Mouse (Mus musculus) myocyte (in vitro differentiated cells): ENCODE measurements around the gene Dppa5a. TPM values are rescaled to one million over a fixed set of nuclear protein-coding genes. Genes with fewer than 3 reads are reported as not detected.

ENCODE experiments used
- H3K27me3 ChIP-seq: one replicate; pipeline ENCODE4 v1.6.1; 2011; ENCODE audit not compliant: control insufficient read depth, insufficient read depth, insufficient read length
- H3K36me3 ChIP-seq: one replicate; pipeline ENCODE4 v1.6.1; 2011; ENCODE audit not compliant: control insufficient read depth, insufficient read depth
- H3K4me2 ChIP-seq: one replicate; pipeline ENCODE4 v1.6.1; 2011; ENCODE audit warnings: low read depth, control low read depth
- H3K4me3 ChIP-seq: one replicate; pipeline ENCODE4 v1.5.1; 2011; ENCODE audit warnings: mild to moderate bottlenecking, control low read depth, moderate library complexity
- H3K79me2 ChIP-seq: one replicate; pipeline ENCODE4 v1.6.1; 2011; ENCODE audit not compliant: control insufficient read depth, insufficient read depth
- H3ac ChIP-seq: one replicate; pipeline ENCODE4 v1.6.1; 2011; ENCODE audit not compliant: control insufficient read depth, insufficient read length
- CEBPB ChIP-seq: IDR thresholded peaks from 2 replicates; pipeline ENCODE4 v1.6.1; 2011; ENCODE audit warnings: mild to moderate bottlenecking, moderate library complexity; ENCODE audit not compliant: poor library complexity, insufficient read depth, severe bottlenecking
- E2F4 ChIP-seq: IDR thresholded peaks from one replicate; pipeline ENCODE4 v1.6.1; 2011; ENCODE audit warnings: mild to moderate bottlenecking, control low read depth, moderate library complexity; ENCODE audit not compliant: insufficient read depth
- MAX ChIP-seq: IDR thresholded peaks from one replicate; pipeline ENCODE4 v1.6.1; 2011; ENCODE audit warnings: low read depth, mild to moderate bottlenecking, control low read depth
- MYOD1 ChIP-seq, 3 experiments: IDR thresholded peaks; one replicate each; pipeline ENCODE4 v1.6.1; 2011; ENCODE audit warnings: control low read depth in 2 of 3, low read depth in 2 of 3, mild to moderate bottlenecking in 2 of 3, moderate library complexity in 1 of 3; ENCODE audit not compliant: insufficient read length in 2 of 3, control insufficient read depth in 1 of 3
- MYOG ChIP-seq, 3 experiments: IDR thresholded peaks; one replicate each; pipeline ENCODE4 v1.6.1; 2011; ENCODE audit warnings: control low read depth in 2 of 3, low read depth in 2 of 3, mild to moderate bottlenecking in 2 of 3; ENCODE audit not compliant: insufficient read length in 2 of 3, control insufficient read depth in 1 of 3, insufficient read depth in 1 of 3
- POLR2A ChIP-seq: IDR thresholded peaks from one replicate; pipeline ENCODE4 v1.6.1; 2011; ENCODE audit warnings: low read depth, mild to moderate bottlenecking, control low read depth, moderate library complexity; ENCODE audit not compliant: insufficient read length
- POLR2AphosphoS2 ChIP-seq: IDR thresholded peaks from one replicate; pipeline ENCODE4 v1.6.1; 2011; ENCODE audit warnings: low read depth, control low read depth; ENCODE audit not compliant: insufficient read length
- REST ChIP-seq: IDR thresholded peaks from one replicate; pipeline ENCODE4 v1.6.1; 2011; ENCODE audit warnings: mild to moderate bottlenecking, control low read depth, moderate library complexity; ENCODE audit not compliant: insufficient read depth, insufficient read length
- SRF ChIP-seq: IDR thresholded peaks from one replicate; pipeline ENCODE4 v1.6.1; 2011; ENCODE audit warnings: low read depth; ENCODE audit not compliant: control insufficient read depth, insufficient read length
- TCF12 ChIP-seq: IDR thresholded peaks from one replicate; pipeline ENCODE4 v1.6.1; 2011; ENCODE audit warnings: mild to moderate bottlenecking, control low read depth; ENCODE audit not compliant: poor library complexity, insufficient read depth, severe bottlenecking
- TCF3 ChIP-seq: IDR thresholded peaks from one replicate; pipeline ENCODE4 v1.6.1; 2011; ENCODE audit warnings: low read depth, control low read depth; ENCODE audit not compliant: insufficient read length
- USF1 ChIP-seq: IDR thresholded peaks from one replicate; pipeline ENCODE4 v1.6.1; 2011; ENCODE audit warnings: low read depth, mild to moderate bottlenecking, control low read depth, moderate library complexity
- polyA plus RNA-seq: library from polyadenylated mRNA; unstranded; fragments of >200 nt; fragmentation: generic; extraction: Trizol; gene quantifications from one replicate; pipeline ENCODE4 v1.2.1, GENCODE M21; 2012; ENCODE audit warnings: missing spikeins

Dppa5a gene
- polyA plus RNA-seq, 1 experiment, result not detected

GRCm38 (mm10) chr9:78360484-78360872, 7.5 kb downstream of the Dppa5a start:
- no peak overlapping the region for H3K4me2 ChIP-seq
- H3K36me3 ChIP-seq, result no peaks in the 10 kb centered on the region
- H3ac ChIP-seq, result no peak overlapping the region
- TF ChIP-seq SRF, result no peak
- TF ChIP-seq CEBPB, result no peak
- no peak for TF ChIP-seq TCF12
- TF ChIP-seq MYOG (IDR thresholded peaks at IDR 0.05; ENCODE audit: control insufficient read depth in 1 of 3, insufficient read depth in 1 of 3, insufficient read length in 2 of 3, low read depth in 2 of 3), result no peak
- no peak for TF ChIP-seq MYOD1 (IDR thresholded peaks at IDR 0.05; ENCODE audit: control insufficient read depth in 1 of 3, insufficient read length in 2 of 3, low read depth in 2 of 3)
- no peak for TF ChIP-seq USF1
- TF ChIP-seq MAX, result no peak
- no peak for TF ChIP-seq POLR2A
- no peak for TF ChIP-seq POLR2AphosphoS2
- no peak for TF ChIP-seq E2F4
- TF ChIP-seq REST, result no peak
- TF ChIP-seq TCF3, result no peak
- no peak overlapping the region for H3K4me3 ChIP-seq
- no peaks in the 10 kb centered on the region for H3K27me3 ChIP-seq
- no peaks in the 10 kb centered on the region for H3K79me2 ChIP-seq

GRCm38 (mm10) chr9:78359750-78360483, 8.1 kb downstream of the Dppa5a start:
- Histone ChIP-seq H3K4me3 (no peak overlapping the region), H3ac (no peak overlapping the region), H3K27me3 (no peaks in the 10 kb centered on the region), H3K4me2 (no peak overlapping the region), H3K79me2 (no peaks in the 10 kb centered on the region), H3K36me3 (no peaks in the 10 kb centered on the region)
- no peak for TF ChIP-seq MAX
- no peak for TF ChIP-seq POLR2A
- TF ChIP-seq SRF, result no peak
- TF ChIP-seq E2F4, result no peak
- TF ChIP-seq TCF12, result no peak
- no peak for TF ChIP-seq REST
- TF ChIP-seq MYOG (IDR thresholded peaks at IDR 0.05; ENCODE audit: control insufficient read depth in 1 of 3, insufficient read depth in 1 of 3, insufficient read length in 2 of 3, low read depth in 2 of 3), result no peak
- no peak for TF ChIP-seq POLR2AphosphoS2
- no peak for TF ChIP-seq TCF3
- TF ChIP-seq MYOD1 (IDR thresholded peaks at IDR 0.05; ENCODE audit: control insufficient read depth in 1 of 3, insufficient read length in 2 of 3, low read depth in 2 of 3), result no peak
- TF ChIP-seq USF1, result no peak
- no peak for TF ChIP-seq CEBPB

- H3K79me2 ChIP-seq, result no peaks in the 10 kb centered on the region
- no peak overlapping the region for H3K4me2 ChIP-seq
- no peaks in the 10 kb centered on the region for H3K27me3 ChIP-seq
- no peak overlapping the region for H3ac ChIP-seq
- H3K4me3 ChIP-seq, result no peak overlapping the region
- no peaks in the 10 kb centered on the region for H3K36me3 ChIP-seq
- no peak for TF ChIP-seq REST
- no peak for TF ChIP-seq MAX
- no peak for TF ChIP-seq TCF3
- no peak for TF ChIP-seq POLR2AphosphoS2
- no peak for TF ChIP-seq MYOD1 (IDR thresholded peaks at IDR 0.05; ENCODE audit: control insufficient read depth in 1 of 3, insufficient read length in 2 of 3, low read depth in 2 of 3)
- no peak for TF ChIP-seq POLR2A
- TF ChIP-seq TCF12, result no peak
- no peak for TF ChIP-seq SRF
Observed at GRCm38 (mm10) chr9:78358053-78358452, 9.9 kb downstream of the Dppa5a start.

DNA sequence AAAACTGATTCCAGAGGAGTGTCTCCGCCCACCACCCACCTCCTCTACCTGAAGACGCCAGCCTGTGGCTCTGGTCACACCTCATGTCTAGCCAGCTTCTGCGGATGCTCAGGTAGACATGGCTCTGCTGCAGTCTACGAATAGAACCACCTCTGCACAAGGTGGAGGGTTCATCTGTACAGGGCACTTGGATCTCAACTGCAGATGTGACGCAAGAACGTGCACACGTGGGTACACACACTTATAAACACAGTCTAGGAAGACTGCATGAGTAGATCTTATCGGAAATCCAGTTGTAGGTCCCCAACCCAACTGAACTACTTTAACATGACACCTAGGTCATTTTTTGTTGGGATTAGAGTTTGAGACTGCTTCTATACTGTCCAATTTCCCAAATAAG, 12.4 kb downstream of the Dppa5a start, which contains the start of gene Gsta2:
Gsta2 (minus strand) TSS at position 178 of the 400 bp plus-strand sequence.
- H3K27me3 ChIP-seq, result no peaks in the 10 kb centered on the region
- no peak for TF ChIP-seq MYOD1 (IDR thresholded peaks at IDR 0.05; ENCODE audit: control insufficient read depth in 1 of 3, insufficient read length in 2 of 3, low read depth in 2 of 3)
- no peak for TF ChIP-seq TCF3
- no peak for TF ChIP-seq REST
- TF ChIP-seq TCF12, result no peak
- no peak for TF ChIP-seq USF1
- no peak for TF ChIP-seq E2F4
- no peak for TF ChIP-seq CEBPB
- H3K4me3 ChIP-seq, result no peak within 1 kb of the TSS
- no peaks in the 10 kb centered on the region for H3K36me3 ChIP-seq
- H3ac ChIP-seq, result no peak within 1 kb of the TSS
- H3K79me2 ChIP-seq, result no peaks in the 10 kb centered on the region
- H3K4me2 ChIP-seq, result no peak within 1 kb of the TSS
